Mouse (Mus musculus) intestine, embryonic 14.5 days (tissue): ENCODE results near the gene Apoa2. TPM values are rescaled to one million over a fixed set of nuclear protein-coding genes. Genes with fewer than 3 reads are reported as not detected.

Experiments
- ATAC-seq: fragments of 200-750 bp; cut with Nextera tagmentation; replicated peaks from 2 replicates; pipeline ENCODE4 v1.8.0; 2017; ENCODE audit warnings: low read depth, moderate number of reproducible peaks, moderate TSS enrichment, moderate library complexity; ENCODE audit not compliant: low FRiP score, low TSS enrichment
- DNase-seq: peaks from one replicate; pipeline ENCODE4 v3.0.0-alpha.2; 2018; ENCODE audit warnings: low spot score
- H3K27ac ChIP-seq: fragments of 300-500 bp; sonication (generic); 2 replicates; pipeline ENCODE4 v1.5.1; 2014; ENCODE audit warnings: low read depth, mild to moderate bottlenecking, control low read depth
- H3K27me3 ChIP-seq: fragments of 300-500 bp; sonication (generic); replicated peaks from 2 replicates; pipeline ENCODE4 v1.6.1; 2014; ENCODE audit warnings: low read length, control low read depth; ENCODE audit not compliant: control insufficient read depth, insufficient read depth
- H3K36me3 ChIP-seq: fragments of 300-500 bp; sonication (generic); 2 replicates; pipeline ENCODE4 v1.6.1; 2014; ENCODE audit warnings: low read length, control low read depth; ENCODE audit not compliant: control insufficient read depth, insufficient read depth
- H3K4me1 ChIP-seq: fragments of 300-500 bp; sonication (generic); replicated peaks from 2 replicates; pipeline ENCODE4 v1.6.1; 2014; ENCODE audit warnings: low read length, control low read depth, mixed read lengths; ENCODE audit not compliant: control insufficient read depth, insufficient read depth
- H3K4me2 ChIP-seq: fragments of 300-500 bp; sonication (generic); 2 replicates; pipeline ENCODE4 v1.6.1; 2014; ENCODE audit warnings: low read length
- H3K4me3 ChIP-seq: fragments of 300-500 bp; sonication (generic); 2 replicates; pipeline ENCODE4 v1.5.1; 2014; ENCODE audit warnings: low read depth, low read length, control low read depth, mixed read lengths
- H3K9ac ChIP-seq: fragments of 300-500 bp; sonication (generic); 2 replicates; pipeline ENCODE4 v1.6.1; 2014; ENCODE audit warnings: mild to moderate bottlenecking, low read length
- H3K9me3 ChIP-seq: fragments of 300-500 bp; sonication (generic); 2 replicates; pipeline ENCODE4 v1.6.1; 2016; ENCODE audit warnings: low read length, control low read depth; ENCODE audit not compliant: control insufficient read depth
- WGBS: fragments of 180-500 bp; shearing (Covaris S2); extraction: QIAGEN DNeasy Blood & Tissue Kit; methylation state at CpG from one replicate; pipeline ENCODE4 v1.1.7; 2014; 5-methylcytosine and 5-hydroxymethylcytosine counted together
- polyA plus RNA-seq: library from polyadenylated mRNA; unstranded; fragments of >200 nt; fragmentation: Nextera tagmentation; extraction: Ambion mirVana; gene quantifications from 2 replicates; pipeline ENCODE4 v1.2.1, GENCODE M21; 2014

Apoa2 gene
- polyA plus RNA-seq, 1 experiment from 2014 or later = 2.5 TPM

DNA sequence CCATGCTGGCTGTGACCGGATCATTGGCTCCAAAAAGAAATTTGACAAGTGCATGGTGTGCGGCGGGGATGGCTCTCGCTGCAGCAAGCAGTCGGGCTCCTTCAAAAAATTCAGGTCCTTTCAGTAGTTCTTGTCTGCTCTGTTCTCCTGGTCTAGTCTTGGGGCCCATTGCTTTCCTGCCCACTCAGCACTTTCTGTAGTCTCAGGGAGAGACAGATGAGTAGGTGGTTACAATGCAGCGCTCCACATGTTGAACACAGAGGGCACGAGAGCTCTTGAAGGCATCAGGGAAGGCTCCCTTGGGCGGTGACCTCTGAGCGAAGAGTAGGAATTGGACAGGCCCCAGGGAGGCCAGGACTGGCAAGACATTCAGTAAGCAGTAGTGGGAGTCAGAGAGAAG is 32.9 kb downstream of the Apoa2 start:
- DNase-seq = no peak
- Histone ChIP-seq H3K4me3 (no peak overlapping the region), H3K9me3 (no peaks in the 10 kb centered on the region), H3K27me3 (no peaks in the 10 kb centered on the region), H3K27ac (no peak overlapping the region), H3K4me1 (peaks cover 9% of the 10 kb centered on the region), H3K4me2 (no peak overlapping the region), H3K36me3 (peaks cover 6% of the 10 kb centered on the region; the same call in 1 of the 2 replicates), H3K9ac (no peak overlapping the region)
- WGBS = 86% methylated on average over 9 of the region's 9 CpGs
- ATAC-seq = no peak

DNA sequence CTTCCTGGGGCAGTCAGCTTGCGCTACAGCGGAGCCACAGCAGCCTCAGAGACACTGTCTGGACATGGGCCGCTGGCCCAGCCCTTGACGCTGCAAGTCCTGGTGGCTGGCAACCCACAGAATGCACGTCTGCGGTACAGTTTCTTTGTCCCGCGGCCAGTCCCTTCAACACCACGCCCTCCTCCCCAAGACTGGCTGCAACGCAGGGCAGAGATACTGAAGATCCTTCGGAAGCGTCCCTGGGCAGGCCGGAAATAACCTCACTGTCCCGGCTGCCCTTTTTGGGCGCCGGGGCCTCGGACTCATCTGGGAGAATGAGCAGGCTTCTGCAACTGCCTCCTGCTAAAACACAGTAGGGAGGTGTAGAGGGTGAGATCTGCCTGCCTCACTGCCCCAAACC is 34.1 kb downstream of the Apoa2 start:
- 82% methylated on average over 17 of the region's 17 CpGs for WGBS
- Histone ChIP-seq H3K4me3 (no peak overlapping the region), H3K4me1 (peaks cover 9% of the 10 kb centered on the region), H3K9me3 (no peaks in the 10 kb centered on the region), H3K9ac (no peak overlapping the region), H3K27me3 (no peaks in the 10 kb centered on the region), H3K27ac (no peak overlapping the region), H3K36me3 (peaks cover 6% of the 10 kb centered on the region; the same call in 1 of the 2 replicates), H3K4me2 (no peak overlapping the region)
- ATAC-seq (no peak), DNase-seq (no peak)

DNA sequence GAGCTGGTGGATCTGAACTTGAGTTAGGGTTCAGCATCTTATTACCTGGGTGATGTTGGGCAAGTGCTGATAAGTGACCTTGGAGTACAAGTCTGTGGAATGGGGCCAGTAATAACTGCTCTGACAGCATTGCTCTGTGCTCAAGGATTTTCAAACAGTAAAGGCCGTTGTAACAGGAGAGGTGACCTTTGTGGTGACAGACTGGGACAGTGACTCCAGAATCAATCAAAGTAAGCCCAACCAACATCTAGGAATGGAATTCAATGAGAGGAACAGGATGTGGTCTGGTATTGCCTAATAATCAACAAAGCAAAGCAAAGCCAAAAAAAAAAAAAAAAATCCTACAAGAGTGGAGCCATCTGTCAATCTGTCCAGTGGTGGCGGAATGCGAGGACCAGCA is 35.5 kb downstream of the Apoa2 start:
- H3K27ac ChIP-seq = no peak overlapping the region
- DNase-seq (no peak), ATAC-seq (no peak)
- H3K4me3 ChIP-seq = no peak overlapping the region
- no peak overlapping the region for H3K4me2 ChIP-seq
- WGBS = 60% methylated on average over 3 of the region's 3 CpGs
- H3K9me3 ChIP-seq = no peaks in the 10 kb centered on the region
- peaks cover 9% of the 10 kb centered on the region for H3K4me1 ChIP-seq
- H3K9ac ChIP-seq = no peak overlapping the region
- no peaks in the 10 kb centered on the region for H3K27me3 ChIP-seq
- peaks cover 6% of the 10 kb centered on the region; the same call in 1 of the 2 replicates for H3K36me3 ChIP-seq

DNA sequence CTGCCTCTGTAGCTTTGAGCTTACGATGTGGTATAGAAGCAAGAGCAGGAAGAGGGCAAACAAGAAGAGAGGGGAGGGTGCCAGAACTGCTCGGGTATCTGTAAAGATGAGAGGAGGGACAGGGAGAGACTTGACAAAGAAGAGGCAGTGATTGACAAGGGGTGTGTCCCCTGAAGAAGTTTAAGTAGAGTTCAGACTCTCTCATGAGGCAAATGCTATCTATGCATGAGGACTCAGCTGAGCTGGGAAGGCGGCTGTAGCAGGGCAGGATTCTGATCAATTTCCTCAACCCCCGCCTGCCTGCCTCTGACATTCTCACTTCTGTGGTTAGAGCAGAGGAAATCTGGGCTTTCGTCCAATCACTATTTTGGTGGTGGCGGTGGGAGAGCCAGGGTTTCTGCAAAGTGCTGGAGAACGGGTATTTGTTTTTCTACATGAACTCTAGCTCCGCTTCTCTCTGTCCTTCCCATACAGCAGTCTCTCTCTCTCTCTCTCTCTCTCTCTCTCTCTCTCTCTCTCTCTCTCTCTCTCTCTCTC is 37.8 kb downstream of the Apoa2 start:
- H3K4me1 ChIP-seq = peaks cover 9% of the 10 kb centered on the region
- DNase-seq = peak; percentile 75
- peak; percentile 73 for ATAC-seq
- peak overlapping the region; percentile 75 for H3K27ac ChIP-seq
- no peaks in the 10 kb centered on the region for H3K36me3 ChIP-seq
- peak overlapping the region; percentile 39; the same call in 1 of the 2 replicates for H3K9ac ChIP-seq
- 2% methylated on average over 8 of the region's 8 CpGs for WGBS
- peak overlapping the region; percentile 18 for H3K4me3 ChIP-seq
- no peaks in the 10 kb centered on the region for H3K9me3 ChIP-seq
- no peaks in the 10 kb centered on the region for H3K27me3 ChIP-seq
- H3K4me2 ChIP-seq = peak overlapping the region; percentile 49

DNA sequence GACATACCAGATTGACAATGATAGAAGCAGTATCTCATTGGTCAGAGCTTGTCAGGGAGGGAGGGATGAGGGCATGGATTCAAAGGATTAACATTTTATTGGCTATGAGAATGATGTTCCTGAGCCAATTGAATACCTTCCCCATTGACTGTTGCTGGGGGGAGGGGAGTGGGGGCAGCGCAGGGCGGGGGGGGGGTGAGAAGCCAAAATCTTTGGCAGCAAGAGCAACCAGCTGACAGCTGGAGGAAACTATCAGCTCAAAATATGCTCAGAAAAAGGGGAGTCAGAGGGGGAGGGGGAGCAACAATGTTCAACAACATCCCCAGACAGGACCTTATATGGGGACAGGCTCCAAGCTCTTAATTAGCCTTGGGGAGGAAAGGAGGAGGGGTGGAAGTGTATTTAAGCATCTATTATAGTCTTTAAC is 38.3 kb downstream of the Apoa2 start:
- H3K4me1 ChIP-seq = peaks cover 9% of the 10 kb centered on the region
- no peaks in the 10 kb centered on the region for H3K36me3 ChIP-seq
- H3K9me3 ChIP-seq = no peaks in the 10 kb centered on the region
- H3K27ac ChIP-seq = peak overlapping the region; percentile 75
- DNase-seq (peak; percentile 64), ATAC-seq (peak; percentile 83)
- 0 out of 2 replicates have a peak overlapping the region, but pooled peaks have one; percentile 18 for H3K4me3 ChIP-seq
- H3K9ac ChIP-seq = no peak overlapping the region
- H3K27me3 ChIP-seq = no peaks in the 10 kb centered on the region
- H3K4me2 ChIP-seq = peak overlapping the region; percentile 49; the same call in 1 of the 2 replicates
- 7% methylated on average over 2 of the region's 2 CpGs for WGBS

DNA sequence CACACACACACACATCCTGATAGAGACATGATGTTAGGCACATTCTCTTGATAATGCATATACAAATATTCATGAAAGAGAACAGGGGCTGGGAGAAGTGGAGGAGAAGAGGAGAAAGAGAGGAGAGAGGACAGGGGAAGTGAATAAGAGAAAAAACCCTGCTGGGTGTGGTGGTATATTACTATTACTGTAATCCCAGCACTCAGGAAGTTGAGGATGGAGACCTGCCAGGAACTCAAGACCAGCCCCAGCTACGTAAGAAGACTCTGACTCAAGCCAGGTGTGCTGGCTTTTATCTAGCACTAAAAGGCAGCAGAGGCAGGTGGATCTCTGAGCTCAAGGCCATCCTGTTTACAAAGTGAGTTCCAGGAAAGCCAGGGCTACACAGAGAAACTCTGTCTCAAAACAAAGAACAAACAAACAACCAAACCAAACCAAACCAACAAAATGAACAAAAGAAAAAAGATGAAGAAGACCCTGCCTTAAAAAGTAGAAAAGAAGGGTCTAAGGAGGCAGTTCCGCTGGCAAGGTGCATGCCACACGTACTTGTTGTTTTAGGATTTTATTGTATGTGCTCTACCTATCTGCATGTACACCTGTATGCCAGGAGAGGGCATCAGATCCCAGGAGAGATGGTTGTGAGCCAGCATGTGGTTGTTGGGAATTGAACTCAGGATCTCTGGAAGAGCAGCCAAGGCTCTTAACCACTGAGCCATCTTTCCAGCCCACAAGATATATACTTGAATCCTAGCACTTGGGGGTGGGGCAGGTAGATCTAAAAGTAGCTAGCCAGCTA is 39.0 kb downstream of the Apoa2 start:
- H3K9ac ChIP-seq = no peak overlapping the region
- H3K9me3 ChIP-seq = no peaks in the 10 kb centered on the region
- WGBS = 72% methylated on average over 3 of the region's 3 CpGs
- DNase-seq (no peak), ATAC-seq (no peak)
- H3K4me1 ChIP-seq = peaks cover 9% of the 10 kb centered on the region
- H3K4me2 ChIP-seq = peak overlapping the region; percentile 49; the same call in 1 of the 2 replicates
- no peaks in the 10 kb centered on the region for H3K27me3 ChIP-seq
- no peaks in the 10 kb centered on the region for H3K36me3 ChIP-seq
- peak overlapping the region; percentile 75 for H3K27ac ChIP-seq
- H3K4me3 ChIP-seq = no peak overlapping the region

DNA sequence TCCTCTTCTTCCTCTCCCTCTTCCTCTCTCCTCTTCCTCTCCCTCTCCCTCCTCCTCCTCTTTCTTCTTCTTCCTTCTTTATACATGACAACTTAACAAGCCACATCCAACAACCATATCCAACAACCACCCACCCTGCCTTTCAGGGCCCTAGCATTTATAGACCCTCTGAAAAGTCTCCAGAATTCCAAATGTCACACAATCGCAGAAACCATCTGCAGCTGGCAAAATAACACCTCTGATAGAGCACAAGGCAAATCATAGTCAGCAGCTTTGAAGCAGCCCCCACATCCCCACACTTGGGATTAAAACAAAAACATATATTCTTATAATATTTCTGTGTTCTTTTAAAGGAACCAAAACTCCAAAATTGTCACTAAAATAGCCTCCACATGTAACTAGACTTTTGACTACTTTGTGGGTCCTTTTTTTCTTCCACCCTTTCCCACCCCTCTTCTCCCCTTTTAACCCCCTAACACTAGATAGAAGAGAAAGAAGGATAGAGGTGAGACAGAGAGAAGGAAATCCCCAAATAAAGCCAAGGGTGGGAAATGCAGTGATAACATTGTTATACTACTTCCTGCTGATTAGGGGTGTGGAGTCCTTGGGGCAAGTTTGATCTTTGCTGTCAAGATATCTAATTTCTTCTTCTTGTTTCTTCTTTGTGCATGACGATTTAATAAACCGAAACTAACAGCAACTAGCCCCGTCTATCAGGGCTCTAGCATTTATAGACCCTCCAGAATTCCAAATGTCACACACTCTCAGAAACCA is 41.3 kb downstream of the Apoa2 start:
- Histone ChIP-seq H3K4me3 (no peak overlapping the region), H3K9me3 (no peaks in the 10 kb centered on the region), H3K4me2 (no peak overlapping the region), H3K9ac (no peak overlapping the region), H3K36me3 (no peaks in the 10 kb centered on the region), H3K27me3 (no peaks in the 10 kb centered on the region), H3K4me1 (peaks cover 13% of the 10 kb centered on the region), H3K27ac (no peak overlapping the region)
- ATAC-seq = no peak
- no peak for DNase-seq
- 53% methylated on average over 4 of the region's 4 CpGs for WGBS

DNA sequence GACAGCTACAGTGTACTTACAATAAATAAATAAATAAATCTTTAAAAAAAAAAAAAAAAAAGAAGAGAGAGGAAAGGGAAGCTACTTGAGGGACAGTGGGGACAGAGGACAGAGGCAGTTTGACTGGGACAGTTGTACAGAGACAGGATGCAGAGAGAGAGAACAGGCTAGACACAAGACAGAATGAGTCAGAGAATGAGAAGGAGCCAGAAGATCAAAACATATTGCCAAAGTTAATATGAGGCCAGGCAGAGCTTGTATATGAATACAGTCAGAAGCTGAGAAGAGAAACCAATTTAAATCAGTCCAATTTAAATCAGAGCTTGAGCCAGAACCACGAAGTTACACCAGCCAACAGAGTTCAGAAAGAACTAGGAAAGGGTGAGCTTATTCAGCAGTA is 43.5 kb downstream of the Apoa2 start:
- ATAC-seq (no peak), DNase-seq (no peak)
- H3K9me3 ChIP-seq = no peaks in the 10 kb centered on the region
- peaks cover 15% of the 10 kb centered on the region for H3K36me3 ChIP-seq
- H3K4me3 ChIP-seq = no peak overlapping the region
- H3K4me1 ChIP-seq = peaks cover 7% of the 10 kb centered on the region
- H3K4me2 ChIP-seq = no peak overlapping the region
- H3K27ac ChIP-seq = no peak overlapping the region
- no peaks in the 10 kb centered on the region for H3K27me3 ChIP-seq
- 53% methylated on average over 1 of the region's 1 CpGs for WGBS
- no peak overlapping the region for H3K9ac ChIP-seq
